Mouse (Mus musculus): ENCODE data around the gene Kcnj2. TPM values are rescaled to one million over a fixed set of nuclear protein-coding genes. Genes with fewer than 3 reads are reported as not detected.

Gene Kcnj2
- 0.69 and 8.7 TPM in 2 replicates for polyA plus RNA-seq (2012; rRNA removed; ENCODE audit: low replicate concordance)

DNA sequence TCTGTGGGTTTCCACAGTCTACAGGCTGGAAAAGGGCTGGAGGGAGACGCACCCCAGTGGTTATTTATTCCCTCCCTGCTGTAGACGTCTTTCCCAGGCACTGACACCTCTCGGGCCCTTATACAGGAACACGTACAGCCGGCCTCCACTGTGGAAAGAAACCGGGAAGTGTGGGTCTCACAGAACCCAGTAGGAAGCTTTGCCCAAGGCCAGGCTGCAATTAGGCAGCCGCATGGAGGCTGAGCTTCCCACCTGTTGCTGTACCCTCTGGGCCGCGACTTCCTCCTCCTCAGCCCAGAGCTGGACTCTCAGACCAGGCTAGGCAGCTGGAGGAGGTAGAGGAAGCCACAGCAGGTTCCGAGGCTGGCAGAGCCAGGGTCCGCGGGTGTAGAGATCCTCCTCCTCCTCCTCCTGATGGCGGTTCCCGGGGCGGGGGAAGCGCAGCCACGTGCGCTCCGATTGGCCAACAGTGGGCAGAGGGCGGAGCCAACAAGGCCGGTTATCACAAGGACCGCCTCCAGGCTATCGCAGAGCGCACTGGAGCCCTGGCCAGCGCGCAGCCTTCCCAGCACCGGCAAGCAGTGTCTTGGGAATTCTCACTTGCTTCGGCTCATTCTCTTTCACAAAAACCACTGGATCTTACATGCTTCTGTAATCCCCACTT, at the start of gene Kcnj2:
Kcnj2 (plus strand) TSS at position 530 of the 664 bp plus-strand sequence.

Other genes starting within 250 kb of the Kcnj2 start
- 0.19 and 0.45 TPM in 2 replicates for gene Kcnj16, start 98.1 kb upstream of the Kcnj2 start, polyA plus RNA-seq (2012; rRNA removed; ENCODE audit: low replicate concordance)